Mouse (Mus musculus) B cell, adult (primary cell): Measurements from ENCODE around the gene A830018L16Rik. TPM values are rescaled to one million over a fixed set of nuclear protein-coding genes. Genes with fewer than 3 reads are reported as not detected.

Experiments used
- total RNA-seq: library from RNA; stranded (reverse); gene quantifications from 4 replicates; pipeline ENCODE4 v1.2.4, GENCODE M21; 2023; ENCODE audit not compliant: inconsistent age

The A830018L16Rik gene
- not detected in 4 replicates for total RNA-seq

GRCm38 (mm10) chr1:11413894-11414556 lies at the start of gene A830018L16Rik:
TSS of gene A830018L16Rik (plus strand) at chr1:11414105.

